Mouse (Mus musculus): Measurements from ENCODE around the gene Mfap3.

Gene Mfap3

GRCm38 (mm10) chr11:57518091-57518750 is at the start of gene Mfap3, which contains the start of gene Fam114a2:
Gene Mfap3 (plus strand): TSS chr11:57518664.
Gene Fam114a2 (minus strand): TSS chr11:57518617.
- DNase-seq (ENCODE audit: low spot score in 2 of 2) = peak; percentile 87 to 96

GRCm38 (mm10) chr11:57468706-57469105 is 49.8 kb upstream of the Mfap3 start:
- no peak for DNase-seq (ENCODE audit: low spot score in 2 of 2)

- no peak for DNase-seq (ENCODE audit: low spot score in 2 of 2)
Observed at GRCm38 (mm10) chr11:57470056-57470455, 48.4 kb upstream of the Mfap3 start.

- no peak for DNase-seq (ENCODE audit: low spot score in 2 of 2)
Observed at GRCm38 (mm10) chr11:57470979-57471378, 47.5 kb upstream of the Mfap3 start.

GRCm38 (mm10) chr11:57474296-57474941 is 44.0 kb upstream of the Mfap3 start:
- DNase-seq (ENCODE audit: low spot score in 2 of 2) = no peak

GRCm38 (mm10) chr11:57475119-57475518 is 43.3 kb upstream of the Mfap3 start:
- peak in 1 of 2 experiments; percentile 69 for DNase-seq (ENCODE audit: low spot score in 2 of 2)

GRCm38 (mm10) chr11:57478077-57478476 is 40.4 kb upstream of the Mfap3 start:
- DNase-seq (ENCODE audit: low spot score in 2 of 2) = no peak

GRCm38 (mm10) chr11:57488436-57488835 is 30.0 kb upstream of the Mfap3 start:
- no peak for DNase-seq (ENCODE audit: low spot score in 2 of 2)

- no peak for DNase-seq (ENCODE audit: low spot score in 2 of 2)
Observed at GRCm38 (mm10) chr11:57496462-57497039, 21.9 kb upstream of the Mfap3 start.

GRCm38 (mm10) chr11:57497701-57498100 is 20.8 kb upstream of the Mfap3 start:
- DNase-seq (ENCODE audit: low spot score in 2 of 2) = no peak

GRCm38 (mm10) chr11:57498215-57498614 is 20.2 kb upstream of the Mfap3 start:
- no peak for DNase-seq (ENCODE audit: low spot score in 2 of 2)

GRCm38 (mm10) chr11:57503155-57503554 is 15.3 kb upstream of the Mfap3 start:
- no peak for DNase-seq (ENCODE audit: low spot score in 2 of 2)

GRCm38 (mm10) chr11:57506899-57507298 is 11.6 kb upstream of the Mfap3 start:
- DNase-seq (ENCODE audit: low spot score in 2 of 2) = no peak

GRCm38 (mm10) chr11:57515218-57515617 is 3.2 kb upstream of the Mfap3 start:
- no peak for DNase-seq (ENCODE audit: low spot score in 2 of 2)

- DNase-seq (ENCODE audit: low spot score in 2 of 2) = no peak
Observed at GRCm38 (mm10) chr11:57516946-57517441, 1.5 kb upstream of the Mfap3 start.

GRCm38 (mm10) chr11:57518751-57519148 is 286 bp downstream of the Mfap3 start:
- no peak for DNase-seq (ENCODE audit: low spot score in 2 of 2)

GRCm38 (mm10) chr11:57519304-57519703 is 840 bp downstream of the Mfap3 start:
- DNase-seq (ENCODE audit: low spot score in 2 of 2) = no peak

- no peak for DNase-seq (ENCODE audit: low spot score in 2 of 2)
Observed at GRCm38 (mm10) chr11:57521206-57521605, 2.7 kb downstream of the Mfap3 start.

GRCm38 (mm10) chr11:57522046-57522445 is 3.6 kb downstream of the Mfap3 start:
- DNase-seq (ENCODE audit: low spot score in 2 of 2) = no peak

GRCm38 (mm10) chr11:57523418-57523817 is 5.0 kb downstream of the Mfap3 start:
- no peak for DNase-seq (ENCODE audit: low spot score in 2 of 2)

GRCm38 (mm10) chr11:57524597-57524996 is 6.1 kb downstream of the Mfap3 start:
- DNase-seq (ENCODE audit: low spot score in 2 of 2) = no peak

- DNase-seq (ENCODE audit: low spot score in 2 of 2) = no peak
Observed at GRCm38 (mm10) chr11:57525900-57526299, 7.4 kb downstream of the Mfap3 start.

GRCm38 (mm10) chr11:57527506-57527905 is 9.0 kb downstream of the Mfap3 start:
- no peak for DNase-seq (ENCODE audit: low spot score in 2 of 2)

Measured in cerebellum, postnatal 4 days (tissue).